Mouse (Mus musculus): Measurements from ENCODE around the gene Ankib1. TPM values are rescaled to one million over a fixed set of nuclear protein-coding genes. Genes with fewer than 3 reads are reported as not detected.

The Ankib1 gene
- total and polyA plus RNA-seq, 3 experiments = 14.5 to 19.5 TPM; not detected in 1

DNA sequence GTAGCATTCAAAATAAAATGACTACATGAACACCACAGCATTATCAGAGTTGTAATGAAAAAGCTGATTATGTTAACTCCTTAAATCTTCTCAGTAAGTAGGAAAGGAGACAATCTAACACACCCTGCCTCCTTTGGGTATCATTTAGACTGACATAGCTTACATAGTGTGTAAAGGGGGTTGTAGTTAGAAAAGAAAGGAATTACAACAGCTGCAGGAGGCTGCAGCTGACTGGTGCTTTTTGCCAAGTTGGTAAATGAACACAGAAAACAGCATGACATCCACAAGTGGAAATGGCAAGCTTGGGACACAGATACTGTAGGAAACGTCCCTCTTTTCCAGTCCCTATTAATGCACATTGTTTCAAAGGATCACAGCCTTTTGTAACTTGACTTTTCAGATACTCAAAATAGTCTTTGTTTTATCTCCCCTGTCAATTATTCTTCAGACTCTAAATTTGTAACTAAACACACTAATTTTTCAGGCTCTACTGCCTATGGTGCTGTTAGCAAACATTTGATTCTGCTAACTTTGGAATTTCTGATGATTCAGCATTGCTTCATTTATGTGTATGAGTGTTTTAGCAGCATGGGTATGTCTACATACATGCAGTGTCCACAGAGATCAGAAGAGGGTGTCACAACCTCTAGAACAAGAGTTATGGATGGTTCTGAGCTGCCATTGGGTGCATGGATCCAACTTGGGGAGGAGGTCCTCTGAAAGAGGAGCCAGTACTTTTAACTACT, 17.8 kb downstream of the Ankib1 start:
- no peak overlapping the region for H3K27ac ChIP-seq (ENCODE audit: control insufficient read depth, low read depth, low read length)
- H3K9ac ChIP-seq (ENCODE audit: control insufficient read depth, low read depth, low read length, poor library complexity, severe bottlenecking) = no peak overlapping the region
- H3K4me1 ChIP-seq (ENCODE audit: control insufficient read depth in 1 of 2, insufficient read depth in 2 of 2, low read length in 2 of 2) = peaks cover 3 to 4% of the 10 kb centered on the region in 2 experiments
- no peaks in the 10 kb centered on the region for H3K27me3 ChIP-seq (ENCODE audit: control insufficient read depth in 1 of 2, insufficient read depth in 2 of 2, low read length in 2 of 2)
- DNase-seq (ENCODE audit: low read depth, low spot score) = no peak
- H3K79me2 ChIP-seq (ENCODE audit: control insufficient read depth, insufficient read depth, low read length, poor library complexity) = peaks cover 31% of the 10 kb centered on the region
- TF ChIP-seq MXI1 (IDR thresholded peaks at IDR 0.05; ENCODE audit: low read depth, low read length) = no peak
- peak; percentile 72; the same call in 1 of the 2 replicates for TF ChIP-seq MAFK (IDR thresholded peaks at IDR 0.05; ENCODE audit: borderline replicate concordance, low read depth, low read length)
- H3K4me3 ChIP-seq (ENCODE audit: control insufficient read depth in 1 of 2, insufficient read depth in 1 of 2, low read depth in 2 of 2, low read length in 2 of 2) = no peak overlapping the region
- H3K36me3 ChIP-seq (ENCODE audit: control insufficient read depth in 1 of 2, insufficient read depth in 2 of 2, low read length in 2 of 2) = peaks cover 2 to 10% of the 10 kb centered on the region in 2 experiments
- H3K9me3 ChIP-seq (replicated peaks; ENCODE audit: insufficient read depth, low read length) = no peaks in the 10 kb centered on the region

DNA sequence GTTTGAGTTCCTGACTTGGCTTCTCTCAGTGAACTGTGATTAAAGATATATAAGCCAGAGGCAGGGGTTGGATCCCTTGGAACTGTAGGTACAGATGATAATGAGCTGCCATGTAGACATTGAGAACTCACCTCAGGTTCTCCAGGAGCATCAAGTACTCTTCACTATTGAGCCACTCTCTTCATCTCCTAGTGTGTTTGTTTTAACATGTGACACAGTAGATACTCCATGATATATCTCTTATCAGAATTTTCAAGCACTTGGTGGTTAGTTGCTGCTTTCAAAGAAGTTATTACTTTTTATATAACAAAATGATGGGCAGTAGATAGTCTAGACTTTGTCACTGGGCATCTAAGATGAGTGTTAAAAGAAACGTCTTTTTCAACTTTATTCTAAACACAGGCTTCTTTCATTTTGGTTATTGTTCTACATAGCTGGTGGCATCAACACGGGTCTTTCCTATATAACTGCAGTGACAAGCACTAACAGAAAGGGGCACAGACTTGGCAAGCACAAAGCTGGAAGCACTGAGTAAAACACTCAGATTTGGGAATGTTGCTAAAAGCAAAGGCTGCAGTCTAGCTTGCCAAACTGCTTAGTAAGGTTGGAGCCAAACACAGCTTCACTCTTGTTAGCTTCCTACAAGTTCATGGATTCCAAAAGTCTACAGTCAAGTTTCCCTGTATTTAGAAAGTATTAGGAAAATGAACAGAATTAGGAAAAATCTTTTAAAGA, 18.6 kb downstream of the Ankib1 start:
- Histone ChIP-seq H3K4me3 (ENCODE audit: control insufficient read depth in 1 of 2, insufficient read depth in 1 of 2, low read depth in 2 of 2, low read length in 2 of 2) (no peak overlapping the region), H3K36me3 (ENCODE audit: control insufficient read depth in 1 of 2, insufficient read depth in 2 of 2, low read length in 2 of 2) (peaks cover 5 to 10% of the 10 kb centered on the region in 2 experiments), H3K9ac (ENCODE audit: control insufficient read depth, low read depth, low read length, poor library complexity, severe bottlenecking) (no peak overlapping the region), H3K79me2 (ENCODE audit: control insufficient read depth, insufficient read depth, low read length, poor library complexity) (peaks cover 30% of the 10 kb centered on the region), H3K4me1 (ENCODE audit: control insufficient read depth in 1 of 2, insufficient read depth in 2 of 2, low read length in 2 of 2) (peaks cover 3 to 4% of the 10 kb centered on the region in 2 experiments; a peak in 3 of 4 replicates), H3K27ac (ENCODE audit: control insufficient read depth, low read depth, low read length) (no peak overlapping the region), H3K27me3 (ENCODE audit: control insufficient read depth in 1 of 2, insufficient read depth in 2 of 2, low read length in 2 of 2) (no peaks in the 10 kb centered on the region), H3K9me3 (replicated peaks; ENCODE audit: insufficient read depth, low read length) (no peaks in the 10 kb centered on the region)
- no peak for DNase-seq (ENCODE audit: low read depth, low spot score)
- TF ChIP-seq NRF1 (IDR thresholded peaks at IDR 0.05; ENCODE audit: insufficient read depth, low read depth, low read length, poor library complexity, severe bottlenecking) (no peak), KAT2A (conservative IDR thresholded peaks at IDR 0.05; ENCODE audit: low read depth, low read length) (no peak), CHD2 (IDR thresholded peaks at IDR 0.05; ENCODE audit: low read length) (no peak), USF1 (IDR thresholded peaks at IDR 0.05; ENCODE audit: low read depth, low read length) (peak; percentile 51; the same call in 1 of the 2 replicates), EP300 (IDR thresholded peaks at IDR 0.05; ENCODE audit: low read depth in 1 of 2, low read length in 2 of 2) (no peak), SIN3A (IDR thresholded peaks at IDR 0.05; ENCODE audit: low read length) (no peak), ZC3H11A (IDR thresholded peaks at IDR 0.05; ENCODE audit: low read depth, low read length) (no peak), MAX (IDR thresholded peaks at IDR 0.05; ENCODE audit: low read length) (no peak), GATA1 (IDR thresholded peaks at IDR 0.05; ENCODE audit: low read depth, low read length) (peak; percentile 25; the same call in 1 of the 2 replicates), ELF1 (IDR thresholded peaks at IDR 0.05; ENCODE audit: low read depth, low read length) (no peak), MYB (IDR thresholded peaks at IDR 0.05; ENCODE audit: low read depth, low read length) (no peak), JUND (IDR thresholded peaks at IDR 0.05; ENCODE audit: low read depth, low read length) (no peak)
